Mouse (Mus musculus): ENCODE measurements around the gene H2afx. TPM values are rescaled to one million over a fixed set of nuclear protein-coding genes. Genes with fewer than 3 reads are reported as not detected.

H2afx gene
- 192 and 211 TPM in 2 replicates for total RNA-seq (2023)

DNA sequence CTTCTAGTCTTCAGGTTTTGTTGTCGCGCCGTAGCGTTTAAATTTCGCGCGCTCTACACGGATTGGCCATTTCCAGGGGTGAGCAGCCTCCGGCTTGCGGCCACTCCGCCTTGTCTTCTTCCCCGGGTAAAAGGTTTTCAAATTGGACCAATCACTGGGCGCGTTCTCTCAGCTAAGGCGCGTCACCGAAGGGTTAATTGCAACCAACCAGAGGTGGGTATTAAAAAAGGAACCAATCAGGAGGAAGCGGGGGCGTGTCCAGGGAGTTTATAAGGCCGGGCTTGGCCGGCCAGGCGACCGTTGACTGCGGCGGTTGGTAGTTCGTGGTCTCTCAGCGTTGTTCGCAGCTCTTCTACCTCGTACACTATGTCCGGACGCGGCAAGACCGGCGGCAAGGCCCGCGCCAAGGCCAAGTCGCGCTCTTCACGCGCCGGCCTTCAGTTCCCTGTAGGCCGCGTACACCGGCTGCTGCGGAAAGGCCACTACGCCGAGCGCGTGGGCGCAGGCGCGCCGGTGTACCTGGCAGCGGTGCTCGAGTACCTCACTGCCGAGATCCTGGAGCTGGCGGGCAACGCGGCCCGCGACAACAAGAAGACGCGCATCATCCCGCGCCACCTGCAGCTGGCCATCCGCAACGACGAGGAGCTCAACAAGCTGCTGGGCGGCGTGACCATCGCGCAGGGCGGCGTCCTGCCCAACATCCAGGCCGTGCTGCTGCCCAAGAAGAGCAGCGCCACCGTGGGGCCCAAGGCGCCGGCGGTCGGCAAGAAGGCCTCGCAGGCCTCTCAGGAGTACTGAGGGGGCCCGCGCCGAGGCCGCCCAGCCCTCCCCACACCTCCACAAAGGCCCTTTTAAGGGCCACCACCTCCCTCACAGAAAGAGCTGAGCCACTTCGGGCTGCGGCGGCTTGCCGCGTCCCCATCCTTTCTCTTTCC, at the start of gene H2afx:
Gene H2afx (plus strand): TSS at position 299 of the 935 bp plus-strand sequence.

GRCm38 (mm10) chr9:44288076-44288958, 46.2 kb upstream of the H2afx start, which contains the start of gene Abcg4:
Abcg4 (minus strand) TSS chr9:44288615.

DNA sequence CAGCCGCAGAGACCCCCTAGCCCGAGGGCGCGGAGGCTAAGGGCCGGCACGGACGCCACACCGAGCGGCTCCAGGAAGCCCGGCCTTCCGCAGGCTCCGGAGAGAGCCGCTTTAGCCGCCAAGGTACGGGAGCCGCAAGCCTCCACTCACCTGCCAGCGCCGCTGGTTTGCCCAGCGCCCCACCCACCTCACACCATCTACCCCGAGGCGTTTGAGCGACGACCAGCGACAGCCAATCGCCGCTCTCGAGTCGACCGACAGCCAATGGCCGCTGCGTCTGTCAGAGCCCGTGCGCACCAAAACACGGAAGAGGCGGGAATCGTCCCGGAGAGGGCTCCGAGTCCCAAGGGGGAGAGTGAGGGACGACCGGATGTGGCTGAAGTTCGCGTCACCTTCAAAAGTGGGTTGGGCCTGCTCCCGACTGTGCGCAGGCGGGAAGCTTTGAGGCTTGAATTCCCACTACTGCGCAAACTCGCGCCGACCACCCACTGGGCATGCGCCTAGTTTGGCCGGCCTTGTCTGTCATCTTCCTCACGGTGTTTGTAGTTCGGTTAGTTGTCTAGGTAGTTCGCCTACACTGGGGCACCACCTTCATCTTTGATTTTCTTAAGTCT, 28.9 kb upstream of the H2afx start, which contains the start of gene Hinfp:
Gene Hinfp (minus strand): TSS at position 206 of the 614 bp plus-strand sequence.

GRCm38 (mm10) chr9:44319887-44320798, 14.4 kb upstream of the H2afx start, which contains the start of gene C2cd2l:
C2cd2l (minus strand) TSS chr9:44320285.

GRCm38 (mm10) chr9:44325768-44326370, 8.6 kb upstream of the H2afx start, which contains the start of gene Dpagt1:
Dpagt1 (plus strand) TSS chr9:44326019.

GRCm38 (mm10) chr9:44343781-44344421, 9.4 kb downstream of the H2afx start, which contains the start of gene Hmbs:
Hmbs (minus strand) TSS chr9:44344228.

GRCm38 (mm10) chr9:44361190-44361917, 26.9 kb downstream of the H2afx start, which contains the start of gene Vps11:
Vps11 (minus strand) TSS chr9:44361670.

DNA sequence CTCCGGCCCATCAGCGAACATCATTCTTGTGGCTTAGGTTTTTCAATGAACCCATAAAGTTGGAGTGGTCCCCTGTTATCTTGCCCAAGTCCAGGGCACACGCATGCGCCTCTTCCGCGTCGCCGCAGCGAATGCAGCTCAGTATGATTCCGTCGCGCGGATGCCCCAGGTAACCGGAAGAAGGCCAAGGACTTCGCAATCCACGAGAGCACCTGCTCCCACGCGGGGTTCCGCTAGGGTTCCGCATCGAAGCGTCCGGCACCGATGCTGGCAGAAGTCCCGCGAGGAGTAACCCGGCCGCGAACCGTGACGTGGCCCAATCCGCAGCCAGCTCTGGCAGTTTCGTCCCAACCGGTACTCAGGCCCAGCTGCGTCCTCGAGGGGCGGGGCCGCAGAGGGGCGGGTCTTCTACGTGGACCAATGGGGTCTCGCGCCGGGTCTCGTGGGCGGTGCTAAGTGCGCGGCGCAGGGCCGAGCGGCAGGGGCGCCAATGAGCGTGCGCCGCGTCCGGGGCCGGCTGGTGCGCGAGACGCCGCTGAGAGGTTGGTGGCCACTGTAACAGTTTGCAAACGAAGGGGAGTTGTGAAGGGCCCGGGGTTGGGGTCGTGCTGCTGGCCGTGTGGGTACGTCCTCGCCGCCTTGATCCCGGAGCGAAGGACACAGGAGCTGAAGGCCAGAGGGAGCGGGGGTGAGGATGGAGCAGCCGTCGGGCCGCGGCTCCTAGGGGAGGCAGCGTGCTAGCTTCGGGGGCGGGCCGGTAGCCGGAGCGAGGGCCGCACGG, 44.8 kb downstream of the H2afx start, which contains the start of gene Hyou1:
Gene Hyou1 (plus strand): TSS at position 437 of the 781 bp plus-strand sequence.

Other genes with a start within 250 kb of the H2afx start
- gene Mfrp, start 233.0 kb upstream of the H2afx start, total RNA-seq (2023) = 0.77 and 1.1 TPM in 2 replicates
- 2.7 TPM in 1 of 2 replicates, not detected in the other for gene C1qtnf5, start 227.4 kb upstream of the H2afx start, total RNA-seq (2023)
- gene Gm49380, start 221.2 kb upstream of the H2afx start, total RNA-seq (2023) = 0.44 TPM in 1 of 2 replicates, not detected in the other
- gene Rnf26, start 221.2 kb upstream of the H2afx start, total RNA-seq (2023) = 26.2 and 33.8 TPM in 2 replicates
- gene Mcam, start 200.2 kb upstream of the H2afx start, total RNA-seq (2023) = 3.7 and 5.3 TPM in 2 replicates
- gene Cbl, start 100.6 kb upstream of the H2afx start, total RNA-seq (2023) = 194 and 257 TPM in 2 replicates
- gene Ccdc153, start 94.0 kb upstream of the H2afx start, total RNA-seq (2023) = not detected in 2 replicates
- gene Pdzd3, start 83.2 kb upstream of the H2afx start, total RNA-seq (2023) = 1.00 and 1.8 TPM in 2 replicates
- 60.6 TPM in 2 replicates for gene Nlrx1, start 66.1 kb upstream of the H2afx start, total RNA-seq (2023)
- gene Abcg4, start 46.1 kb upstream of the H2afx start, total RNA-seq (2023) = 1.9 and 4.7 TPM in 2 replicates
- 31.3 and 43.5 TPM in 2 replicates for gene Hinfp, start 29.0 kb upstream of the H2afx start, total RNA-seq (2023)
- 14.1 and 17.2 TPM in 2 replicates for gene C2cd2l, start 14.4 kb upstream of the H2afx start, total RNA-seq (2023)
- gene Dpagt1, start 8.7 kb upstream of the H2afx start, total RNA-seq (2023) = 12.2 and 14.1 TPM in 2 replicates
- 23.6 and 27.7 TPM in 2 replicates for gene Hmbs, start 9.5 kb downstream of the H2afx start, total RNA-seq (2023)
- 49.5 and 63.8 TPM in 2 replicates for gene Vps11, start 27.0 kb downstream of the H2afx start, total RNA-seq (2023)
- 60.5 and 72.5 TPM in 2 replicates for gene Hyou1, start 44.8 kb downstream of the H2afx start, total RNA-seq (2023)
- gene Slc37a4, start 62.2 kb downstream of the H2afx start, total RNA-seq (2023) = 8.4 and 13.8 TPM in 2 replicates
- gene Rps25, start 72.4 kb downstream of the H2afx start, total RNA-seq (2023) = 664 and 910 TPM in 2 replicates
- 57.2 and 62.8 TPM in 2 replicates for gene Trappc4, start 72.9 kb downstream of the H2afx start, total RNA-seq (2023)
- gene Ccdc84, start 83.9 kb downstream of the H2afx start, total RNA-seq (2023) = 24.8 and 31.3 TPM in 2 replicates
- not detected in 2 replicates for gene Foxr1, start 106.4 kb downstream of the H2afx start, total RNA-seq (2023)
- not detected in 2 replicates for gene Upk2, start 120.3 kb downstream of the H2afx start, total RNA-seq (2023)
- gene Bcl9l, start 148.1 kb downstream of the H2afx start, total RNA-seq (2023) = 10.4 and 11.3 TPM in 2 replicates
- 0.45 TPM in 1 of 2 replicates, not detected in the other for gene Cxcr5, start 227.2 kb downstream of the H2afx start, total RNA-seq (2023)